ENCODE assay signal across 26 mouse cellular contexts in genomic region chr11:63109230-63109775, GRCm38 (mm10). TPM values are rescaled to one million over a fixed set of nuclear protein-coding genes. Genes with fewer than 3 reads are reported as not detected.
"Had no signal": no experiment of that assay in that cellular context is flagged by ENCODE, and none has a peak within 500 bp of the region (broad histone marks: within the 10 kb centered on the region; RNA-seq: fewer than 3 reads in every experiment).

No protein-coding gene starts in this region.

- H3K27ac ChIP-seq: limb, embryonic 12.5 days; limb, embryonic 15.5 days; liver, embryonic 14.5 days; macrophage; midbrain, embryonic 13.5 days had no signal

- H3K4me2 ChIP-seq: limb, embryonic 12.5 days; limb, embryonic 15.5 days; liver, embryonic 11.5 days; lung, embryonic 14.5 days; midbrain, embryonic 13.5 days had no signal

- H3K9ac ChIP-seq: limb, embryonic 12.5 days; limb, embryonic 15.5 days; liver, embryonic 14.5 days; liver, postnatal 0 days; lung, embryonic 14.5 days; midbrain, embryonic 13.5 days had no signal

- H3K36me3 ChIP-seq: limb, embryonic 12.5 days; limb, embryonic 15.5 days; midbrain, embryonic 13.5 days had no signal

- H3K4me3 ChIP-seq: limb, embryonic 12.5 days; limb, embryonic 15.5 days; midbrain, embryonic 13.5 days had no signal

- H3K9me3 ChIP-seq: limb, embryonic 12.5 days; limb, embryonic 15.5 days; midbrain, embryonic 13.5 days had no signal

- ATAC-seq: liver, postnatal 0 days; lung, postnatal 0 days; midbrain, embryonic 13.5 days had no signal

- H3K4me1 ChIP-seq: midbrain, embryonic 13.5 days had no signal

- H3K27me3 ChIP-seq: limb, embryonic 12.5 days; limb, embryonic 15.5 days; midbrain, embryonic 13.5 days had no signal

- DNase-seq: kidney, adult 9 months; kidney, postnatal 14 days; kidney, postnatal 4 days; left cerebral cortex, postnatal 4 days; liver, postnatal 0 days; lung, embryonic 14.5 days; thymus, adult 18-20 months; thymus, postnatal 14 days had no signal

RNA-seq across cellular contexts. Expression of gene Tekt3, which starts 47.8 kb away (rescaled TPM):
- total RNA-seq: layer of hippocampus, adult 18-20 months; left cerebral cortex, postnatal 14 days; megakaryocyte, adult 5-6 weeks; midbrain, postnatal 0 days had no signal
- polyA plus RNA-seq: kidney, embryonic 16.5 days; limb, embryonic 12.5 days; liver, embryonic 11.5 days; liver, embryonic 14.5 days; liver, postnatal 0 days; lung, embryonic 14.5 days; macrophage; midbrain, embryonic 13.5 days; neural tube, embryonic 11.5 days; neural tube, embryonic 14.5 days; small intestine, adult 2 months; spleen, adult 2 months; stomach, embryonic 16.5 days; urinary bladder, adult 2 months had no signal
